Mouse (Mus musculus) hindbrain, postnatal 0 days (tissue): Measurements from ENCODE around the gene Tlr9. TPM values are rescaled to one million over a fixed set of nuclear protein-coding genes. Genes with fewer than 3 reads are reported as not detected.

Source experiments
- ATAC-seq: fragments of 200-750 bp; cut with Nextera tagmentation; 2 replicates; pipeline ENCODE4 v1.8.0; 2017; ENCODE audit warnings: mild to moderate bottlenecking, moderate TSS enrichment, moderate library complexity
- DNase-seq: peaks from one replicate; pipeline ENCODE4 v3.0.0-alpha.2; 2015; ENCODE audit warnings: low spot score
- H3K27ac ChIP-seq: fragments of 300-500 bp; sonication (generic); 2 replicates; pipeline ENCODE4 v1.5.1; 2014; ENCODE audit warnings: mild to moderate bottlenecking
- H3K27me3 ChIP-seq: fragments of 300-500 bp; sonication (generic); 2 replicates; pipeline ENCODE4 v1.6.1; 2014; ENCODE audit warnings: low read length, mixed read lengths; ENCODE audit not compliant: insufficient read depth
- H3K36me3 ChIP-seq: fragments of 300-500 bp; sonication (generic); 2 replicates; pipeline ENCODE4 v1.6.1; 2014; ENCODE audit warnings: low read length, mixed read lengths; ENCODE audit not compliant: insufficient read depth
- H3K4me1 ChIP-seq: fragments of 300-500 bp; sonication (generic); 2 replicates; pipeline ENCODE4 v1.6.1; 2014; ENCODE audit warnings: antibody characterized with exemption, low read length, mixed read lengths; ENCODE audit not compliant: insufficient read depth
- H3K4me2 ChIP-seq: fragments of 300-500 bp; sonication (generic); 2 replicates; pipeline ENCODE4 v1.6.1; 2014; ENCODE audit warnings: low read depth, mild to moderate bottlenecking, low read length, moderate library complexity, mixed read lengths
- H3K4me3 ChIP-seq: fragments of 300-500 bp; sonication (generic); 2 replicates; pipeline ENCODE4 v1.5.1; 2014; ENCODE audit warnings: low read length
- H3K9ac ChIP-seq: fragments of 300-500 bp; sonication (generic); replicated peaks from 2 replicates; pipeline ENCODE4 v1.6.1; 2014; ENCODE audit warnings: mild to moderate bottlenecking, low read length, moderate library complexity, mixed read lengths
- H3K9me3 ChIP-seq: fragments of 300-500 bp; sonication (generic); 2 replicates; pipeline ENCODE4 v1.6.1; 2016; ENCODE audit warnings: low read length, mixed read lengths
- CTCF ChIP-seq: IDR thresholded peaks from 2 replicates; pipeline ENCODE4 v1.5.1; 2016; ENCODE audit warnings: antibody characterized with exemption, control low read depth, low read depth
- WGBS: fragments of 180-500 bp; shearing (Covaris S2); extraction: QIAGEN DNeasy Blood & Tissue Kit; methylation state at CpG from one replicate; pipeline ENCODE4 v1.1.7; 2014; 5-methylcytosine and 5-hydroxymethylcytosine counted together
- polyA plus RNA-seq: library from polyadenylated mRNA; unstranded; fragments of >200 nt; fragmentation: Nextera tagmentation; extraction: Ambion mirVana; gene quantifications from 2 replicates; pipeline ENCODE4 v1.2.1, GENCODE M21; 2015
- total RNA-seq: library from RNA; depleted of rRNA; stranded (reverse); fragments of >200 nt; gene quantifications from 2 replicates; pipeline ENCODE4 v1.2.3, GENCODE M21; 2014

Gene Tlr9
- total and polyA plus RNA-seq, 2 experiments from 2014 or later: 0.09 to 0.37 TPM

DNA sequence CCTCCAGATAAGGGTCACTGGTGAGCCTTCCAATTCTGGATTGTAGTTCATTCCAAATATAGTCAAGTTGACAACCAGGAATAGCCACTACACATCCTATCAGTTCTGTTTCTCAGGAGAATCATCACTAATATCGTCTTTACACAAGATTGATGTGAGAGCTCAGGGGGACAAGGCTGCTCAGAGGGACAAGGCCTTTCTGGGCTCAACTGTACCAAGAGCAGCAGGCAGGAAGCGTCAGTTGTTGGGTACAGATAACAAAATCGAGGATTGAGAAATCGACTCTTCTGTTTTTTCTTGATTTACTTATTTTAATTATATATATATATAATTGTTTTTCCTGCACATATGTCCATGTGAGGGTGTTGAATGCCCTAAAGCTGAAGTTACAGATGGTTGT, 36.0 kb downstream of the Tlr9 start:
- Histone ChIP-seq H3K27ac (no peak overlapping the region), H3K4me3 (no peak overlapping the region), H3K36me3 (no peaks in the 10 kb centered on the region), H3K4me1 (no peaks in the 10 kb centered on the region), H3K9me3 (no peaks in the 10 kb centered on the region), H3K4me2 (no peak overlapping the region), H3K27me3 (no peaks in the 10 kb centered on the region), H3K9ac (no peak overlapping the region)
- WGBS: 91% methylated on average over 4 of the region's 4 CpGs
- ATAC-seq (no peak), DNase-seq (no peak)
- TF ChIP-seq CTCF: no peak

GRCm38 (mm10) chr9:106258990-106259389, 36.6 kb downstream of the Tlr9 start:
- no peak overlapping the region for H3K9ac ChIP-seq
- no peaks in the 10 kb centered on the region for H3K36me3 ChIP-seq
- no peaks in the 10 kb centered on the region for H3K27me3 ChIP-seq
- H3K4me3 ChIP-seq: no peak overlapping the region
- no peak for TF ChIP-seq CTCF
- H3K27ac ChIP-seq: no peak overlapping the region
- ATAC-seq (no peak), DNase-seq (no peak)
- H3K4me1 ChIP-seq: no peaks in the 10 kb centered on the region
- no peak overlapping the region for H3K4me2 ChIP-seq
- no peaks in the 10 kb centered on the region for H3K9me3 ChIP-seq
- 63% methylated on average over 5 of the region's 5 CpGs for WGBS

- no peak for TF ChIP-seq CTCF
- Histone ChIP-seq H3K27me3 (no peaks in the 10 kb centered on the region), H3K9ac (no peak overlapping the region), H3K27ac (no peak overlapping the region), H3K4me1 (no peaks in the 10 kb centered on the region), H3K9me3 (no peaks in the 10 kb centered on the region), H3K36me3 (no peaks in the 10 kb centered on the region), H3K4me3 (no peak overlapping the region), H3K4me2 (no peak overlapping the region)
- no peak for ATAC-seq
- DNase-seq: no peak
- WGBS: 88% methylated on average over 6 of the region's 6 CpGs
Observed at GRCm38 (mm10) chr9:106261058-106261457, 38.7 kb downstream of the Tlr9 start.

DNA sequence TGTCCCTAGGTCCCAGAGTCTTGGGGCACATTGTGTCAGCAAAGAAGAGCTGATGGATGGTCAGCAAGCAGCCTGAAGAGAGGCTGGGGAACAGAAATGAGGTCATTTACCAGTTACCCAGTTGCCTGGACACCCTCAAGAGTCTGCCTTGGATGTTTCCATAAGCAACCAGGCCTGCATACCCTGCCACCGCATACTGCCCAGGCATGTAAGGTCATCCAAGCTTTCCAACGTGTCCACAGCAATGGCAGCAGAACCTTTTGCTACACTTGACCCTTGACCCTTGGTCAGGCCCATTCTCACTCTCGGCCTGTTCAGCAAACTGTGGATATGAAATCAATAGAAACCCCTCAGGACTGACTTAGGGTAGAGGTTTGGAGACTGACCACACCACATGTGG, 39.1 kb downstream of the Tlr9 start:
- Histone ChIP-seq H3K36me3 (no peaks in the 10 kb centered on the region), H3K9me3 (no peaks in the 10 kb centered on the region), H3K27me3 (no peaks in the 10 kb centered on the region), H3K27ac (no peak overlapping the region), H3K4me1 (no peaks in the 10 kb centered on the region), H3K9ac (no peak overlapping the region), H3K4me3 (no peak overlapping the region), H3K4me2 (no peak overlapping the region)
- no peak for TF ChIP-seq CTCF
- ATAC-seq (no peak), DNase-seq (no peak)
- WGBS: 68% methylated on average over 3 of the region's 3 CpGs

- no peak overlapping the region for H3K9ac ChIP-seq
- no peak overlapping the region for H3K4me3 ChIP-seq
- ATAC-seq (no peak), DNase-seq (no peak)
- no peaks in the 10 kb centered on the region for H3K4me1 ChIP-seq
- no peaks in the 10 kb centered on the region for H3K36me3 ChIP-seq
- no peaks in the 10 kb centered on the region for H3K9me3 ChIP-seq
- no peaks in the 10 kb centered on the region for H3K27me3 ChIP-seq
- no peak overlapping the region for H3K4me2 ChIP-seq
- no peak for TF ChIP-seq CTCF
- 84% methylated on average over 3 of the region's 3 CpGs for WGBS
- H3K27ac ChIP-seq: no peak overlapping the region
Observed at GRCm38 (mm10) chr9:106262075-106262474, 39.7 kb downstream of the Tlr9 start.

DNA sequence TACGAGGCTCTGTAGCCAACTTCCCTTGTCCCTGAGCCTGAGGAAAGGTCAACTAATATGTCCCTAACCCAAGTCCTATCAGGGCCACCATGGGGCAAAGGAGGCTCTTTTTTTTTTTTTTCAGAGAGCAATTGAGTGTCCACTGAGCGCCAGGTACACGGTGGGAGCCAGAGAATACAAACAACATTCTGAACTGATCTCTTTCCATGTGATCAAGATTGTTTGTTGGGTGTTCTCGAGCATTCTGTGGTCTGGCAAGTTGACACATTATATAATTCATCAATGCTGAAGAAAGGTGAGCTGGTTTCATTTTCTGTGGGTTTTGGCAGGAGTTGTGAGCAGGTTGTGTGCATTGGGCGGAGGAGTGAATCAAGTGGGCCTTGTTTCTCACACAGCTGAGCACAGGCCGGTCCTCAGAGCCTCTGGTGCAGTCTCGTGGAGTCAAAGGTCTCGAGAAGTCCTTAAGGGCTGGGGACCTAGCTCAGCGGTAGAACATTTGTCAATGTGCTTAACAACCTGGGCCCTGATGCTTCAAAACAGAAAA, 41.1 kb downstream of the Tlr9 start:
- DNase-seq (no peak), ATAC-seq (no peak)
- Histone ChIP-seq H3K4me1 (peaks cover 3% of the 10 kb centered on the region; the same call in 1 of the 2 replicates), H3K4me3 (no peak overlapping the region), H3K9me3 (no peaks in the 10 kb centered on the region), H3K9ac (no peak overlapping the region), H3K27ac (no peak overlapping the region), H3K4me2 (no peak overlapping the region), H3K36me3 (no peaks in the 10 kb centered on the region), H3K27me3 (no peaks in the 10 kb centered on the region)
- TF ChIP-seq CTCF: no peak
- WGBS: 86% methylated on average over 9 of the region's 9 CpGs

- Histone ChIP-seq H3K27ac (no peak overlapping the region), H3K4me1 (peaks cover 16% of the 10 kb centered on the region), H3K4me3 (no peak overlapping the region), H3K27me3 (no peaks in the 10 kb centered on the region), H3K9ac (no peak overlapping the region), H3K4me2 (no peak overlapping the region), H3K9me3 (no peaks in the 10 kb centered on the region), H3K36me3 (no peaks in the 10 kb centered on the region)
- no peak for DNase-seq
- WGBS: 89% methylated on average over 12 of the region's 12 CpGs
- TF ChIP-seq CTCF: no peak
- ATAC-seq: no peak
Observed at GRCm38 (mm10) chr9:106265358-106266075, 43.1 kb downstream of the Tlr9 start.
